ENCODE assay signal across 8 mouse cellular contexts in genomic region chr9:37567892-37568604, GRCm38 (mm10). TPM values are rescaled to one million over a fixed set of nuclear protein-coding genes. Genes with fewer than 3 reads are reported as not detected.
DNase-seq lines count a peak whose midpoint lies in the region; ATAC-seq and TF ChIP-seq lines count a peak whose summit lies in the region.

No protein-coding gene starts in this region.

- no peaks in the 10 kb centered on the region for H3K36me3 ChIP-seq in forebrain, embryonic 15.5 days
- H3K36me3 ChIP-seq in forebrain, embryonic 12.5 days (replicated peaks): no peaks in the 10 kb centered on the region
- H3K36me3 ChIP-seq in limb, embryonic 10.5 days: no peaks in the 10 kb centered on the region

- peaks cover 14% of the 10 kb centered on the region for H3K4me1 ChIP-seq in forebrain, embryonic 15.5 days
- peaks cover 9% of the 10 kb centered on the region; the same call in 1 of the 2 replicates for H3K4me1 ChIP-seq in forebrain, embryonic 12.5 days
- peaks cover 27% of the 10 kb centered on the region for H3K4me1 ChIP-seq in limb, embryonic 10.5 days
- no peaks in the 10 kb centered on the region for H3K4me1 ChIP-seq in cerebellum, adult 2 months (ENCODE audit: control insufficient read depth, insufficient read depth, low read length)

- no peak for TF ChIP-seq POLR2A in cerebellum, adult 2 months (IDR thresholded peaks at IDR 0.05; ENCODE audit: borderline replicate concordance, insufficient read depth, low read length)

- TF ChIP-seq CTCF in cerebellum, adult 2 months (IDR thresholded peaks at IDR 0.05; ENCODE audit: borderline replicate concordance, insufficient read depth, low read depth, low read length): no peak

- peak; percentile 43 for ATAC-seq in forebrain, embryonic 15.5 days (replicated peaks)
- ATAC-seq in forebrain, embryonic 12.5 days (ENCODE audit: low FRiP score): no peak
- peak; percentile 57 for ATAC-seq in common myeloid progenitor, adult 5-6 weeks (replicated peaks; ENCODE audit: low read depth, poor library complexity, severe bottlenecking)
- ATAC-seq in hematopoietic stem cell, adult 5-6 weeks (replicated peaks in 1 of 2; ENCODE audit: insufficient read depth in 1 of 2, low FRiP score in 2 of 2, low TSS enrichment in 1 of 2, low read depth in 1 of 2, poor library complexity in 2 of 2, severe bottlenecking in 2 of 2): peak; percentile 70 to 76

- no peak overlapping the region for H3K4me3 ChIP-seq in forebrain, embryonic 15.5 days
- no peak overlapping the region for H3K4me3 ChIP-seq in forebrain, embryonic 12.5 days (replicated peaks)
- peak overlapping the region; percentile 36; the same call in 1 of the 2 replicates for H3K4me3 ChIP-seq in limb, embryonic 10.5 days
- H3K4me3 ChIP-seq in cerebellum, adult 2 months (replicated peaks; ENCODE audit: insufficient read depth, low read depth, low read length): no peak overlapping the region

- no peak overlapping the region for H3K27ac ChIP-seq in forebrain, embryonic 15.5 days (replicated peaks)
- no peak overlapping the region for H3K27ac ChIP-seq in forebrain, embryonic 12.5 days
- H3K27ac ChIP-seq in limb, embryonic 10.5 days: peak overlapping the region; percentile 74
- no peak overlapping the region for H3K27ac ChIP-seq in cerebellum, adult 2 months (ENCODE audit: insufficient read depth, low read length)

- WGBS in forebrain, embryonic 15.5 days: 50% methylated on average over 15 of the region's 15 CpGs
- 52% methylated on average over 15 of the region's 15 CpGs for WGBS in forebrain, embryonic 12.5 days
- 30% methylated on average over 15 of the region's 15 CpGs for WGBS in limb, embryonic 10.5 days
- WGBS in cerebellum, adult 2 months: 34% methylated on average over 15 of the region's 15 CpGs

- no peak overlapping the region for H3K9ac ChIP-seq in forebrain, embryonic 15.5 days (replicated peaks)
- H3K9ac ChIP-seq in forebrain, embryonic 12.5 days: no peak overlapping the region

- no peak overlapping the region for H3K4me2 ChIP-seq in forebrain, embryonic 15.5 days (replicated peaks)
- no peak overlapping the region for H3K4me2 ChIP-seq in forebrain, embryonic 12.5 days

- DNase-seq in limb, embryonic 10.5 days (ENCODE audit: low spot score): peak; percentile 44
- DNase-seq in right cerebral cortex, adult 18-20 months: peak; percentile 86
- no peak for DNase-seq in cerebellum, adult 2 months
- no peak for DNase-seq in urinary bladder, postnatal 14 days (ENCODE audit: low spot score)

- no peaks in the 10 kb centered on the region for H3K27me3 ChIP-seq in forebrain, embryonic 15.5 days
- H3K27me3 ChIP-seq in forebrain, embryonic 12.5 days: no peaks in the 10 kb centered on the region
- H3K27me3 ChIP-seq in limb, embryonic 10.5 days (ENCODE audit: low read depth, poor library complexity, severe bottlenecking): no peaks in the 10 kb centered on the region
- H3K27me3 ChIP-seq in cerebellum, adult 2 months (ENCODE audit: control insufficient read depth, insufficient read depth, low read length): no peaks in the 10 kb centered on the region

- no peaks in the 10 kb centered on the region for H3K9me3 ChIP-seq in forebrain, embryonic 15.5 days
- no peaks in the 10 kb centered on the region for H3K9me3 ChIP-seq in forebrain, embryonic 12.5 days
- H3K9me3 ChIP-seq in limb, embryonic 10.5 days (replicated peaks): no peaks in the 10 kb centered on the region

RNA-seq across cellular contexts. Expression of gene Siae, which starts 12.6 kb away (rescaled TPM):
- 8.6 and 8.8 TPM in 2 replicates for polyA plus RNA-seq in forebrain, embryonic 15.5 days (2015; fragmentation: Nextera tagmentation; extraction: Ambion mirVana)
- 7.3 and 7.4 TPM in 2 replicates for polyA plus RNA-seq in forebrain, embryonic 12.5 days (2016; fragmentation: Nextera tagmentation; extraction: Ambion mirVana)
- total RNA-seq in common myeloid progenitor, adult 5-6 weeks (2017): 11.8 and 12.2 TPM in 2 replicates
- total RNA-seq in hematopoietic stem cell, adult 5-6 weeks (2017): 26.1 and 29.4 TPM in 2 replicates
- 3.1 and 3.4 TPM in 2 replicates for polyA plus RNA-seq in limb, embryonic 10.5 days (2016; fragmentation: Nextera tagmentation; extraction: Ambion mirVana)
- 15.8 and 15.9 TPM in 2 replicates for polyA plus RNA-seq in cerebellum, adult 2 months (2012; rRNA removed)

RNA-seq across cellular contexts. Expression of gene Nrgn, which starts 15.3 kb away (rescaled TPM):
- 16.1 and 17.3 TPM in 2 replicates for polyA plus RNA-seq in forebrain, embryonic 15.5 days (2015; fragmentation: Nextera tagmentation; extraction: Ambion mirVana)
- 3.8 and 4.2 TPM in 2 replicates for polyA plus RNA-seq in forebrain, embryonic 12.5 days (2016; fragmentation: Nextera tagmentation; extraction: Ambion mirVana)
- total RNA-seq in common myeloid progenitor, adult 5-6 weeks (2017): 17.1 and 36.8 TPM in 2 replicates
- 24.4 and 42.0 TPM in 2 replicates for total RNA-seq in hematopoietic stem cell, adult 5-6 weeks (2017)
- polyA plus RNA-seq in limb, embryonic 10.5 days (2016; fragmentation: Nextera tagmentation; extraction: Ambion mirVana): 0.89 and 1.9 TPM in 2 replicates
- polyA plus RNA-seq in cerebellum, adult 2 months (2012; rRNA removed): 46.6 and 66.0 TPM in 2 replicates

RNA-seq across cellular contexts. Expression of gene Vsig2, which starts 29.0 kb away (rescaled TPM):
- 0.64 and 0.69 TPM in 2 replicates for polyA plus RNA-seq in forebrain, embryonic 15.5 days (2015; fragmentation: Nextera tagmentation; extraction: Ambion mirVana)
- 0.32 and 0.82 TPM in 2 replicates for polyA plus RNA-seq in forebrain, embryonic 12.5 days (2016; fragmentation: Nextera tagmentation; extraction: Ambion mirVana)
- 0.50 TPM in 1 of 2 replicates, not detected in the other for total RNA-seq in common myeloid progenitor, adult 5-6 weeks (2017)
- total RNA-seq in hematopoietic stem cell, adult 5-6 weeks (2017): 2.2 and 4.9 TPM in 2 replicates
- 0.55 and 0.74 TPM in 2 replicates for polyA plus RNA-seq in limb, embryonic 10.5 days (2016; fragmentation: Nextera tagmentation; extraction: Ambion mirVana)
- polyA plus RNA-seq in cerebellum, adult 2 months (2012; rRNA removed): 3.4 and 4.8 TPM in 2 replicates

RNA-seq across cellular contexts. Expression of gene Esam, which starts 40.2 kb away (rescaled TPM):
- 34.3 and 34.5 TPM in 2 replicates for polyA plus RNA-seq in forebrain, embryonic 15.5 days (2015; fragmentation: Nextera tagmentation; extraction: Ambion mirVana)
- polyA plus RNA-seq in forebrain, embryonic 12.5 days (2016; fragmentation: Nextera tagmentation; extraction: Ambion mirVana): 23.2 and 24.3 TPM in 2 replicates
- 2.5 and 2.9 TPM in 2 replicates for total RNA-seq in common myeloid progenitor, adult 5-6 weeks (2017)
- total RNA-seq in hematopoietic stem cell, adult 5-6 weeks (2017): 12.3 and 15.7 TPM in 2 replicates
- polyA plus RNA-seq in limb, embryonic 10.5 days (2016; fragmentation: Nextera tagmentation; extraction: Ambion mirVana): 33.7 and 34.3 TPM in 2 replicates
- polyA plus RNA-seq in cerebellum, adult 2 months (2012; rRNA removed): 28.2 and 28.8 TPM in 2 replicates

RNA-seq across cellular contexts. Expression of gene Spa17, which starts 45.5 kb away (rescaled TPM):
- polyA plus RNA-seq in forebrain, embryonic 15.5 days (2015; fragmentation: Nextera tagmentation; extraction: Ambion mirVana): 7.7 and 7.9 TPM in 2 replicates
- polyA plus RNA-seq in forebrain, embryonic 12.5 days (2016; fragmentation: Nextera tagmentation; extraction: Ambion mirVana): 18.9 and 21.2 TPM in 2 replicates
- total RNA-seq in common myeloid progenitor, adult 5-6 weeks (2017): 5.9 and 15.3 TPM in 2 replicates
- total RNA-seq in hematopoietic stem cell, adult 5-6 weeks (2017): 6.2 and 24.1 TPM in 2 replicates
- polyA plus RNA-seq in limb, embryonic 10.5 days (2016; fragmentation: Nextera tagmentation; extraction: Ambion mirVana): 5.4 and 6.4 TPM in 2 replicates
- polyA plus RNA-seq in cerebellum, adult 2 months (2012; rRNA removed): 4.8 and 6.6 TPM in 2 replicates

Comparison
In these comparisons a context has a peak if more than half of its experiments do, and no peak if none do; other contexts are left out.
1. DNase-seq: peak in limb, embryonic 10.5 days (single experiment) and right cerebral cortex, adult 18-20 months (single experiment); none in cerebellum, adult 2 months (0 of 2) and urinary bladder, postnatal 14 days (single experiment).